Comparison of ENCODE assay signal across 12 mouse cellular contexts in the genomic region with DNA sequence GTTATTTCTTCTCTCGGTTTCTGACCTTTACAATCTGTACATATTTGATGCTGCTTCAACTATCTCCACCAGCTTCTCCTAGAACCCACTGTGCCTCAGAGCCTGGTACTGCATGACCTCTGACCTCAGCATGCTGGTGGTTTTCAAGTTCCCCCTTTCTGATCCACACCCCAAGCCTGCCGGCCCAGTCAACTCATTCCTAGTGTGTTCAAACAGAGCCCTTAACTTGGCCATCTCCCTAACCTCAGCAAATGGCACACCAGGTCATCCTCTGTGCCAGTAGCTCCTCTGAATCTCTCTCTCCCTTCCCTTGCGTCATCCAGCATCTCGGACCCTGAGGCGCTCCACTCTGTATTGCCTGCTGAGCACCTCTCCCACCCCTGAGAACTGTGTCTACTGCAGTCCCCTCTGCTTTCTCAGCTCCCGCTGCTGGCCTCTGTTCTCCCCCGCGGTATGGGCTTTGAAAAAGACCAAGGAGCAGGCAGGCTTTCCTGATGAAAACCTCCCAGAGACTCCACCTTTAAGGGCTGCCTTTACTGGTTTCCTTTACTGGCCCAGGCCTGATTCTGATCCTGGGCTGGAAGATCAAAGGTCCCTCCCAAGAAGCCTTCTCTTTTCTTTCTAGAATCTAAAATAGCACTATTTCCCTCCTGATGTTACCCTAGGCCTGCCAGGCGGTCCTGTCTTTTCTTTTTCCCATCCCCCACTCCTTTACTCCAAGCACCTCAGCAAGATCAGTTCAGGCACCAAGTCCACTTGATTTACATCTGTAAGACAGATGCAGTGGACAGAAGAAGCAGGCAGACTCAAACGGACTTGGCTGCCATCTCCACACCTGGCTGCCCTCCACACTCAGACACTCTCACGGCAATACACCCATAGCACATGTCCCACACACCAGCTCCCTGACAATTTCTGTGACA. TPM values are rescaled to one million over a fixed set of nuclear protein-coding genes. Genes with fewer than 3 reads are reported as not detected.
DNase-seq lines count a peak whose midpoint lies in the region; ATAC-seq and TF ChIP-seq lines count a peak whose summit lies in the region.
"Had no signal": no experiment of that assay in that cellular context is flagged by ENCODE, and none has a peak within 500 bp of the region (broad histone marks: within the 10 kb centered on the region; RNA-seq: fewer than 3 reads in every experiment).

No protein-coding gene starts in this region.

- no peaks in the 10 kb centered on the region for H3K9me3 ChIP-seq in intestine, embryonic 16.5 days (ENCODE audit: control insufficient read depth, low read length)
- H3K9me3 ChIP-seq in intestine, embryonic 15.5 days, result no peaks in the 10 kb centered on the region
- no peaks in the 10 kb centered on the region for H3K9me3 ChIP-seq in kidney, postnatal 0 days (replicated peaks; ENCODE audit: low read length)
- no peaks in the 10 kb centered on the region for H3K9me3 ChIP-seq in midbrain, embryonic 16.5 days (replicated peaks; ENCODE audit: control insufficient read depth, low read length, poor library complexity, severe bottlenecking)

- H3K27ac ChIP-seq in intestine, embryonic 16.5 days (ENCODE audit: low read length), result no peak overlapping the region
- no peak overlapping the region for H3K27ac ChIP-seq in intestine, embryonic 15.5 days
- peak overlapping the region; percentile 57 for H3K27ac ChIP-seq in kidney, postnatal 0 days
- no peak overlapping the region for H3K27ac ChIP-seq in midbrain, embryonic 16.5 days (ENCODE audit: low read length)

- H3K27me3 ChIP-seq in intestine, embryonic 16.5 days (replicated peaks; ENCODE audit: control insufficient read depth, insufficient read depth, low read length), result no peaks in the 10 kb centered on the region
- no peaks in the 10 kb centered on the region for H3K27me3 ChIP-seq in intestine, embryonic 15.5 days (replicated peaks)
- H3K27me3 ChIP-seq in kidney, postnatal 0 days (ENCODE audit: insufficient read depth, low read length), result no peaks in the 10 kb centered on the region
- H3K27me3 ChIP-seq in midbrain, embryonic 16.5 days (ENCODE audit: control insufficient read depth, insufficient read depth, low read depth, low read length), result no peaks in the 10 kb centered on the region

- WGBS in intestine, embryonic 16.5 days, result 53% methylated on average over 11 of the region's 11 CpGs
- WGBS in intestine, embryonic 15.5 days, result 58% methylated on average over 11 of the region's 11 CpGs
- WGBS in kidney, postnatal 0 days, result 48% methylated on average over 11 of the region's 11 CpGs
- 25% methylated on average over 11 of the region's 11 CpGs for WGBS in midbrain, embryonic 16.5 days

- DNase-seq in embryo, embryonic 9.5 days (ENCODE audit: extremely low spot score), result peak; percentile 20
- DNase-seq in kidney, postnatal 0 days (ENCODE audit: low spot score), result peak; percentile 41
- DNase-seq in left cerebral cortex, adult 11 months (ENCODE audit: low spot score), result no peak
- DNase-seq in spleen, postnatal 10 days (ENCODE audit: low spot score in 2 of 2), result no peak
- no peak for DNase-seq in lung, postnatal 10 days
- DNase-seq: layer of hippocampus, postnatal 36 days; lung, postnatal 4 days; right cerebral cortex, adult 18-20 months had no signal

- ATAC-seq in intestine, embryonic 16.5 days, result no peak
- no peak for ATAC-seq in intestine, embryonic 15.5 days
- no peak for ATAC-seq in kidney, postnatal 0 days (replicated peaks; ENCODE audit: low FRiP score, low read depth)
- ATAC-seq in midbrain, embryonic 16.5 days, result no peak

- peaks cover 18% of the 10 kb centered on the region for H3K4me1 ChIP-seq in intestine, embryonic 16.5 days (ENCODE audit: control insufficient read depth, insufficient read depth, low read length)
- H3K4me1 ChIP-seq in intestine, embryonic 15.5 days (replicated peaks), result peaks cover 24% of the 10 kb centered on the region
- H3K4me1 ChIP-seq in kidney, postnatal 0 days (replicated peaks; ENCODE audit: insufficient read depth, low read length), result peaks cover 37% of the 10 kb centered on the region
- peaks cover 25% of the 10 kb centered on the region for H3K4me1 ChIP-seq in midbrain, embryonic 16.5 days (ENCODE audit: control insufficient read depth, insufficient read depth, low read length)

- no peak overlapping the region for H3K4me3 ChIP-seq in intestine, embryonic 16.5 days (ENCODE audit: low read length)
- H3K4me3 ChIP-seq in intestine, embryonic 15.5 days (replicated peaks), result no peak overlapping the region
- no peak overlapping the region for H3K4me3 ChIP-seq in kidney, postnatal 0 days (replicated peaks; ENCODE audit: low read depth, low read length)
- no peak overlapping the region for H3K4me3 ChIP-seq in midbrain, embryonic 16.5 days (ENCODE audit: low read depth, low read length)

- H3K36me3 ChIP-seq in intestine, embryonic 16.5 days (ENCODE audit: control insufficient read depth, insufficient read depth, low read length), result no peaks in the 10 kb centered on the region
- H3K36me3 ChIP-seq in intestine, embryonic 15.5 days, result no peaks in the 10 kb centered on the region
- H3K36me3 ChIP-seq in kidney, postnatal 0 days (ENCODE audit: insufficient read depth, low read length), result no peaks in the 10 kb centered on the region
- H3K36me3 ChIP-seq in midbrain, embryonic 16.5 days (ENCODE audit: control insufficient read depth, insufficient read depth, low read length), result no peaks in the 10 kb centered on the region
- H3K36me3 ChIP-seq: G1E had no signal

- H3K9ac ChIP-seq in intestine, embryonic 16.5 days (ENCODE audit: low read depth, low read length), result peak overlapping the region; percentile 21; the same call in 1 of the 2 replicates
- H3K9ac ChIP-seq in intestine, embryonic 15.5 days, result no peak overlapping the region
- no peak overlapping the region for H3K9ac ChIP-seq in kidney, postnatal 0 days (ENCODE audit: low read depth, low read length)
- 0 out of 2 replicates have a peak overlapping the region, but pooled peaks have one; percentile 17 for H3K9ac ChIP-seq in midbrain, embryonic 16.5 days (ENCODE audit: low read depth, low read length)

- no peak overlapping the region for H3K4me2 ChIP-seq in intestine, embryonic 16.5 days (ENCODE audit: low read depth, low read length)
- no peak overlapping the region for H3K4me2 ChIP-seq in intestine, embryonic 15.5 days (replicated peaks)
- H3K4me2 ChIP-seq in kidney, postnatal 0 days (ENCODE audit: low read length), result no peak overlapping the region
- peak overlapping the region; percentile 29 for H3K4me2 ChIP-seq in midbrain, embryonic 16.5 days (ENCODE audit: low read length)

- TF ChIP-seq CTCF in kidney, postnatal 0 days (IDR thresholded peaks at IDR 0.05; ENCODE audit: low read depth), result no peak

RNA-seq across cellular contexts. Expression of a gene that starts 3.8 kb away (rescaled TPM):
- 4.4 and 4.7 TPM in 2 replicates for polyA plus RNA-seq in intestine, embryonic 16.5 days (2015; fragmentation: Nextera tagmentation; extraction: Ambion mirVana)
- 6.0 and 6.3 TPM in 2 replicates for polyA plus RNA-seq in intestine, embryonic 15.5 days (2015; fragmentation: Nextera tagmentation; extraction: Ambion mirVana)
- 7.9 and 8.6 TPM in 2 replicates for polyA plus RNA-seq in kidney, postnatal 0 days (2015; fragmentation: Nextera tagmentation; extraction: Ambion mirVana)
- polyA plus RNA-seq in midbrain, embryonic 16.5 days (2015; fragmentation: Nextera tagmentation; extraction: Ambion mirVana), result 14.6 and 14.8 TPM in 2 replicates

Comparison
In these comparisons a context has a peak if more than half of its experiments do, and no peak if none do; other contexts are left out.
1. H3K9ac ChIP-seq: peak in intestine, embryonic 16.5 days (single experiment) and midbrain, embryonic 16.5 days (single experiment); none in intestine, embryonic 15.5 days (single experiment) and kidney, postnatal 0 days (single experiment).
2. DNase-seq: peak in embryo, embryonic 9.5 days (single experiment) and kidney, postnatal 0 days (single experiment); none in left cerebral cortex, adult 11 months (single experiment), spleen, postnatal 10 days (0 of 2) and lung, postnatal 10 days (single experiment).